Mouse (Mus musculus): ENCODE measurements around the gene Amdhd1. TPM values are rescaled to one million over a fixed set of nuclear protein-coding genes. Genes with fewer than 3 reads are reported as not detected.

Gene Amdhd1
- total and polyA plus RNA-seq, 3 experiments = not detected

GRCm38 (mm10) chr10:93575960-93576359 lies 36.1 kb upstream of the Amdhd1 start:
- Histone ChIP-seq H3K27ac (ENCODE audit: control insufficient read depth, low read depth, low read length) (no peak overlapping the region), H3K4me3 (ENCODE audit: control insufficient read depth in 1 of 2, insufficient read depth in 1 of 2, low read depth in 2 of 2, low read length in 2 of 2) (no peak overlapping the region), H3K4me1 (ENCODE audit: control insufficient read depth in 1 of 2, insufficient read depth in 2 of 2, low read length in 2 of 2) (peaks cover 0 to 4% of the 10 kb centered on the region in 2 experiments; a peak in 1 of 4 replicates), H3K79me2 (ENCODE audit: control insufficient read depth, insufficient read depth, low read length, poor library complexity) (no peaks in the 10 kb centered on the region), H3K9me3 (replicated peaks; ENCODE audit: insufficient read depth, low read length) (no peaks in the 10 kb centered on the region), H3K9ac (ENCODE audit: control insufficient read depth, low read depth, low read length, poor library complexity, severe bottlenecking) (no peak overlapping the region), H3K27me3 (ENCODE audit: control insufficient read depth in 1 of 2, insufficient read depth in 2 of 2, low read length in 2 of 2) (no peaks in the 10 kb centered on the region), H3K36me3 (ENCODE audit: control insufficient read depth in 1 of 2, insufficient read depth in 2 of 2, low read length in 2 of 2) (no peaks in the 10 kb centered on the region; a peak in 1 of 4 replicates)
- no peak for TF ChIP-seq GATA1 (IDR thresholded peaks at IDR 0.05; ENCODE audit: low read depth, low read length)
- no peak for TF ChIP-seq UBTF (IDR thresholded peaks at IDR 0.05; ENCODE audit: borderline replicate concordance, insufficient read depth, low read depth, low read length)
- no peak for DNase-seq (ENCODE audit: low read depth, low spot score)

GRCm38 (mm10) chr10:93574966-93575365 lies 35.1 kb upstream of the Amdhd1 start:
- no peak overlapping the region for H3K27ac ChIP-seq (ENCODE audit: control insufficient read depth, low read depth, low read length)
- TF ChIP-seq TAL1 (IDR thresholded peaks at IDR 0.05; ENCODE audit: low read length) (no peak), MYB (IDR thresholded peaks at IDR 0.05; ENCODE audit: low read depth, low read length) (no peak), MXI1 (IDR thresholded peaks at IDR 0.05; ENCODE audit: low read depth, low read length) (no peak)
- H3K36me3 ChIP-seq (ENCODE audit: control insufficient read depth in 1 of 2, insufficient read depth in 2 of 2, low read length in 2 of 2) = no peaks in the 10 kb centered on the region; a peak in 1 of 4 replicates
- H3K4me1 ChIP-seq (ENCODE audit: control insufficient read depth in 1 of 2, insufficient read depth in 2 of 2, low read length in 2 of 2) = peaks cover 0 to 4% of the 10 kb centered on the region in 2 experiments; a peak in 1 of 4 replicates
- no peak overlapping the region for H3K9ac ChIP-seq (ENCODE audit: control insufficient read depth, low read depth, low read length, poor library complexity, severe bottlenecking)
- no peak overlapping the region for H3K4me3 ChIP-seq (ENCODE audit: control insufficient read depth in 1 of 2, insufficient read depth in 1 of 2, low read depth in 2 of 2, low read length in 2 of 2)
- no peaks in the 10 kb centered on the region for H3K79me2 ChIP-seq (ENCODE audit: control insufficient read depth, insufficient read depth, low read length, poor library complexity)
- H3K27me3 ChIP-seq (ENCODE audit: control insufficient read depth in 1 of 2, insufficient read depth in 2 of 2, low read length in 2 of 2) = no peaks in the 10 kb centered on the region
- DNase-seq (ENCODE audit: low read depth, low spot score) = no peak
- H3K9me3 ChIP-seq (replicated peaks; ENCODE audit: insufficient read depth, low read length) = no peaks in the 10 kb centered on the region

GRCm38 (mm10) chr10:93572209-93572608 lies 32.4 kb upstream of the Amdhd1 start:
- Histone ChIP-seq H3K79me2 (ENCODE audit: control insufficient read depth, insufficient read depth, low read length, poor library complexity) (no peaks in the 10 kb centered on the region), H3K4me3 (ENCODE audit: control insufficient read depth in 1 of 2, insufficient read depth in 1 of 2, low read depth in 2 of 2, low read length in 2 of 2) (no peak overlapping the region), H3K4me1 (ENCODE audit: control insufficient read depth in 1 of 2, insufficient read depth in 2 of 2, low read length in 2 of 2) (peaks cover 0 to 4% of the 10 kb centered on the region in 2 experiments; a peak in 1 of 4 replicates), H3K36me3 (ENCODE audit: control insufficient read depth in 1 of 2, insufficient read depth in 2 of 2, low read length in 2 of 2) (no peaks in the 10 kb centered on the region; a peak in 1 of 4 replicates), H3K9ac (ENCODE audit: control insufficient read depth, low read depth, low read length, poor library complexity, severe bottlenecking) (no peak overlapping the region), H3K9me3 (replicated peaks; ENCODE audit: insufficient read depth, low read length) (no peaks in the 10 kb centered on the region), H3K27ac (ENCODE audit: control insufficient read depth, low read depth, low read length) (no peak overlapping the region), H3K27me3 (ENCODE audit: control insufficient read depth in 1 of 2, insufficient read depth in 2 of 2, low read length in 2 of 2) (no peaks in the 10 kb centered on the region)
- DNase-seq (ENCODE audit: low read depth, low spot score) = peak; percentile 47
- TF ChIP-seq UBTF (IDR thresholded peaks at IDR 0.05; ENCODE audit: borderline replicate concordance, insufficient read depth, low read depth, low read length) (no peak), ELF1 (IDR thresholded peaks at IDR 0.05; ENCODE audit: low read depth, low read length) (no peak), RAD21 (IDR thresholded peaks at IDR 0.05; ENCODE audit: low read depth, low read length) (peak; percentile 20), TBP (IDR thresholded peaks at IDR 0.05; ENCODE audit: low read depth, low read length) (peak; percentile 48; the same call in 1 of the 2 replicates), ZNF384 (IDR thresholded peaks at IDR 0.05; ENCODE audit: low read depth, low read length) (peak; percentile 86), CTCF (IDR thresholded peaks at IDR 0.05 in 2 of 3, conservative IDR thresholded peaks at IDR 0.05 in 1 of 3; ENCODE audit: control insufficient read depth in 1 of 3, insufficient read depth in 1 of 3, low read depth in 2 of 3, low read length in 3 of 3, poor library complexity in 1 of 3, severe bottlenecking in 1 of 3) (peak in 2 of 3 experiments; percentile 22 to 32; a peak in 3 of 6 replicates), SMC3 (IDR thresholded peaks at IDR 0.05; ENCODE audit: low read depth, low read length) (peak; percentile 8; the same call in 1 of the 2 replicates), KAT2A (conservative IDR thresholded peaks at IDR 0.05; ENCODE audit: low read depth, low read length) (no peak), SIN3A (IDR thresholded peaks at IDR 0.05; ENCODE audit: low read length) (no peak), ZC3H11A (IDR thresholded peaks at IDR 0.05; ENCODE audit: low read depth, low read length) (0 out of 2 replicates have a peak, but pooled peaks have one; percentile 10)
